Mouse (Mus musculus): ENCODE data around the gene Tek. TPM values are rescaled to one million over a fixed set of nuclear protein-coding genes. Genes with fewer than 3 reads are reported as not detected.
"Not testable (repeated sequence)": the region's sequence is repeated elsewhere in the genome, so short reads cannot be mapped to it uniquely, and the experiment has no call there.

The Tek gene
- total RNA-seq (2014; rRNA removed) (6.8 and 8.4 TPM in 2 replicates), polyA plus RNA-seq (2015; fragmentation: Nextera tagmentation; extraction: Ambion mirVana) (6.7 and 7.1 TPM in 2 replicates)

DNA sequence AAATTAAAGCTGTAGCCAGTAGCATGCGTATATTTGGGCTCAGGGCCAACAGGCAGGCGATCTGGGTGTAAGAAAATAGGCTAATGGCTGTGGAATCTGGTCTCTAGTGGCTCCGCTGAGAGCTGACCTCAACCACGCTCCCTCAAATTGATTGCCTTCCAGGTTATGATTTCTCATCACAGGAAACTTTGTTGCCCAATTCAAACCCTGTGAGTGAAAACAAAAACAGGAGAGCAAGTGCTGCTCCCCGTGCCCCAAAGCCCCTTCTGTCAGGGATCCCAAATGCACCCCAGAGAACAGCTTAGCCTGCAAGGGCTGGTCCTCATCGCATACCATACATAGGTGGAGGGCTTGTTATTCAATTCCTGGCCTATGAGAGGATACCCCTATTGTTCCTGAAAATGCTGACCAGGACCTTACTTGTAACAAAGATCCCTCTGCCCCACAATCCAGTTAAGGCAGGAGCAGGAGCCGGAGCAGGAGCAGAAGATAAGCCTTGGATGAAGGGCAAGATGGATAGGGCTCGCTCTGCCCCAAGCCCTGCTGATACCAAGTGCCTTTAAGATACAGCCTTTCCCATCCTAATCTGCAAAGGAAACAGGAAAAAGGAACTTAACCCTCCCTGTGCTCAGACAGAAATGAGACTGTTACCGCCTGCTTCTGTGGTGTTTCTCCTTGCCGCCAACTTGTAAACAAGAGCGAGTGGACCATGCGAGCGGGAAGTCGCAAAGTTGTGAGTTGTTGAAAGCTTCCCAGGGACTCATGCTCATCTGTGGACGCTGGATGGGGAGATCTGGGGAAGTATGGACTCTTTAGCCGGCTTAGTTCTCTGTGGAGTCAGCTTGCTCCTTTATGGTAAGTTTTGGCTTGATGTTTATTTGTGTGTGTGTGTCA lies at the start of gene Tek:
Tek (plus strand) TSS at position 452 of the 894 bp plus-strand sequence.
- no peaks in the 10 kb centered on the region for H3K9me3 ChIP-seq (ENCODE audit: low read length)
- no peaks in the 10 kb centered on the region for H3K36me3 ChIP-seq (ENCODE audit: insufficient read depth, low read length)
- no peak within 1 kb of the TSS for H3K27ac ChIP-seq
- H3K27me3 ChIP-seq (ENCODE audit: insufficient read depth, low read length) = no peaks in the 10 kb centered on the region
- H3K4me1 ChIP-seq (ENCODE audit: insufficient read depth, low read length) = no peaks in the 10 kb centered on the region
- H3K4me2 ChIP-seq (ENCODE audit: low read depth, low read length) = no peak within 1 kb of the TSS
- WGBS = 62% methylated on average over 16 of the region's 16 CpGs
- TF ChIP-seq CTCF (IDR thresholded peaks at IDR 0.05; ENCODE audit: low read depth) = no peak
- ATAC-seq = no peak
- no peak within 1 kb of the TSS for H3K9ac ChIP-seq (replicated peaks; ENCODE audit: low read length)
- peak within 1 kb of the TSS; percentile 10; the same call in 1 of the 2 replicates for H3K4me3 ChIP-seq (ENCODE audit: low read length)
- no peak for DNase-seq (ENCODE audit: low spot score)

DNA sequence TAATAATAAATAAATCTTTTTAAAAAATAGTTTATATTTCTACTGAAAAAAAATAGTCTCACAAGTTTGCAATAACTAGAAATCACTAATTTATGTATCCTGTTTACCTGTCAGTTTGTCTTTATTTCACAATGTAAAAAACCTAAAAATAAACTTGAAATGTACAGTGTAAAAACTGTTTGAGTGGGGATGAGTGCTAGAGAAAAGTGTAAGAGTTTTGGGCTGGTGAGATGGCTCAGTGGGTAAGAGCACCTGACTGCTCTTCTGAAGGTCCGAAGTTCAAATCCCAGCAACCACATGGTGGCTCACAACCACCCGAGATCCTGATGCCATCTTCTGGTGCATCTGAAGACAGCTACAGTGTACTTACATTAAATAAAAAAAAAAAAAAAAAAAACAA lies 49.3 kb upstream of the Tek start:
- H3K4me3 ChIP-seq (ENCODE audit: low read length); H3K4me1 ChIP-seq (ENCODE audit: insufficient read depth, low read length); DNase-seq (ENCODE audit: low spot score); H3K27ac ChIP-seq; H3K36me3 ChIP-seq (ENCODE audit: insufficient read depth, low read length); H3K9me3 ChIP-seq (ENCODE audit: low read length); H3K27me3 ChIP-seq (ENCODE audit: insufficient read depth, low read length); ATAC-seq; H3K4me2 ChIP-seq (ENCODE audit: low read depth, low read length); H3K9ac ChIP-seq (replicated peaks; ENCODE audit: low read length): not testable (repeated sequence)
- 92% methylated on average over 2 of the region's 2 CpGs for WGBS

GRCm38 (mm10) chr4:94691078-94691477 lies 48.0 kb upstream of the Tek start:
- Histone ChIP-seq H3K36me3 (ENCODE audit: insufficient read depth, low read length) (peaks cover 5% of the 10 kb centered on the region; the same call in 1 of the 2 replicates), H3K4me3 (ENCODE audit: low read length) (no peak overlapping the region), H3K4me2 (ENCODE audit: low read depth, low read length) (no peak overlapping the region), H3K9ac (replicated peaks; ENCODE audit: low read length) (no peak overlapping the region), H3K9me3 (ENCODE audit: low read length) (no peaks in the 10 kb centered on the region), H3K4me1 (ENCODE audit: insufficient read depth, low read length) (no peaks in the 10 kb centered on the region), H3K27ac (no peak overlapping the region), H3K27me3 (ENCODE audit: insufficient read depth, low read length) (no peaks in the 10 kb centered on the region)
- no peak for ATAC-seq
- no peak for TF ChIP-seq CTCF (IDR thresholded peaks at IDR 0.05; ENCODE audit: low read depth)
- 82% methylated on average over 4 of the region's 4 CpGs for WGBS
- no peak for DNase-seq (ENCODE audit: low spot score)

DNA sequence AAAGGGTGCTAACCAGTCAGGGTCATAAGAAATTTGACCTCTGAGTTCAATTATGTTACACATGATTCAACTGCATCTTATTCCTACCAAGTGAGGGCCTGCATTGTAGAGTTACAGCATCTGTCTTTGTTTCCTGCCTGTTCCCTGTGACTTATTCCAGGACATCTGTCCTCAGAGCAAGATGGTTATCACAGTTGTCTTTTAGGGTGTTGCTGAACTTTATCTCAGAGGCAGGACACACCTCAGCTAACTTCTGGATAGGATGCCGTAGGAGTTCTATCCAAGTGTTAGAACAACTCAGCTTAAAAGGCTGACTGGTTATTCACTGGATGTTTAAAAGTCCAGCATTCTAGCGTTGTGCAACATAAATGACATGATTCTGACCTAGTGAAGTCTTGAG lies 46.9 kb upstream of the Tek start:
- H3K36me3 ChIP-seq (ENCODE audit: insufficient read depth, low read length) = peaks cover 5% of the 10 kb centered on the region; the same call in 1 of the 2 replicates
- no peak overlapping the region for H3K27ac ChIP-seq
- no peak overlapping the region for H3K9ac ChIP-seq (replicated peaks; ENCODE audit: low read length)
- DNase-seq (ENCODE audit: low spot score) = no peak
- no peaks in the 10 kb centered on the region for H3K9me3 ChIP-seq (ENCODE audit: low read length)
- no peak for TF ChIP-seq CTCF (IDR thresholded peaks at IDR 0.05; ENCODE audit: low read depth)
- H3K4me2 ChIP-seq (ENCODE audit: low read depth, low read length) = no peak overlapping the region
- H3K4me1 ChIP-seq (ENCODE audit: insufficient read depth, low read length) = no peaks in the 10 kb centered on the region
- 94% methylated on average over 2 of the region's 2 CpGs for WGBS
- H3K4me3 ChIP-seq (ENCODE audit: low read length) = no peak overlapping the region
- no peak for ATAC-seq
- H3K27me3 ChIP-seq (ENCODE audit: insufficient read depth, low read length) = no peaks in the 10 kb centered on the region

DNA sequence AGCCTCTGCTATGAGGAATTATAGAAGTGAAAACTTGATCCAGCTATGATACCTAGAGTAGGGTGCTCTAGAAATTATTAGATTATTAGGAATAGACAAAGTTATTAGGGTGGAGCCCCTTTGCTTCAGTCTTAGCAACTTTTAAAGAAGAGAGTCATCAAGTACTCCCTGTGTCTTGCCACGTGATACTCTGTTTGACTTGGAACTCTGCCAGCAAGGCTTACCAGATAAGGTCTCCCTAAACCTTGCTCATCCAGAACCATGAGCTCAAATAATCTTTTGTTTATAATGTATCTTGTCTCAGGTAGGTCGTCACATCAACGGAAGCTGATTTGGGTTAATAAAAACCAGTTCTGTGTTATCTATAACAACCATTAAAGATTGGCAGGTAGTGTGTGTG lies 42.7 kb upstream of the Tek start:
- 83% methylated on average over 3 of the region's 3 CpGs for WGBS
- Histone ChIP-seq H3K4me2 (ENCODE audit: low read depth, low read length) (no peak overlapping the region), H3K4me1 (ENCODE audit: insufficient read depth, low read length) (no peaks in the 10 kb centered on the region), H3K4me3 (ENCODE audit: low read length) (no peak overlapping the region), H3K9ac (replicated peaks; ENCODE audit: low read length) (no peak overlapping the region), H3K9me3 (ENCODE audit: low read length) (no peaks in the 10 kb centered on the region), H3K27me3 (ENCODE audit: insufficient read depth, low read length) (no peaks in the 10 kb centered on the region), H3K27ac (no peak overlapping the region), H3K36me3 (ENCODE audit: insufficient read depth, low read length) (no peaks in the 10 kb centered on the region)
- no peak for TF ChIP-seq CTCF (IDR thresholded peaks at IDR 0.05; ENCODE audit: low read depth)
- ATAC-seq (no peak), DNase-seq (ENCODE audit: low spot score) (no peak)

DNA sequence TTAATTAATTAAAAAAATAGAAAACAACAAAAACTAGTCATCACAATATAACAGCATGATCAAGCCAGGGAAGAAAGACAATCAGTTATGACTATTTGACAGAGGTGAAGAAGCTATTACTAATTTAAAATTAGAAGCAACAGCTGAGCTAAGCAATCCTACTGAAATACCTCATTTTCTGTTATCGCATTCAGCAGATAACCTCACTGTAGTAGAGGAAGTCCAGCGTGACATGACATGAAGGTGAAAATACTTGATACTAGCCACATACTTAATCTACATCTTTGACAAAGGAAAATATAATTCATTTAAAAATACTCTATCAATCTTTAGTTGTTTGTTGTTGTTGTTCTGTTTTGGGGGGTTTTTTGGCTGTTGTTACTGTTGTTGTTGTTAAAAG lies 28.1 kb upstream of the Tek start:
- no peaks in the 10 kb centered on the region for H3K9me3 ChIP-seq (ENCODE audit: low read length)
- no peaks in the 10 kb centered on the region for H3K36me3 ChIP-seq (ENCODE audit: insufficient read depth, low read length)
- WGBS = 95% methylated on average over 2 of the region's 2 CpGs
- TF ChIP-seq CTCF (IDR thresholded peaks at IDR 0.05; ENCODE audit: low read depth) = no peak
- DNase-seq (ENCODE audit: low spot score) (no peak), ATAC-seq (no peak)
- H3K9ac ChIP-seq (replicated peaks; ENCODE audit: low read length) = no peak overlapping the region
- no peak overlapping the region for H3K4me2 ChIP-seq (ENCODE audit: low read depth, low read length)
- no peak overlapping the region for H3K27ac ChIP-seq
- H3K27me3 ChIP-seq (ENCODE audit: insufficient read depth, low read length) = no peaks in the 10 kb centered on the region
- no peaks in the 10 kb centered on the region for H3K4me1 ChIP-seq (ENCODE audit: insufficient read depth, low read length)
- no peak overlapping the region for H3K4me3 ChIP-seq (ENCODE audit: low read length)

DNA sequence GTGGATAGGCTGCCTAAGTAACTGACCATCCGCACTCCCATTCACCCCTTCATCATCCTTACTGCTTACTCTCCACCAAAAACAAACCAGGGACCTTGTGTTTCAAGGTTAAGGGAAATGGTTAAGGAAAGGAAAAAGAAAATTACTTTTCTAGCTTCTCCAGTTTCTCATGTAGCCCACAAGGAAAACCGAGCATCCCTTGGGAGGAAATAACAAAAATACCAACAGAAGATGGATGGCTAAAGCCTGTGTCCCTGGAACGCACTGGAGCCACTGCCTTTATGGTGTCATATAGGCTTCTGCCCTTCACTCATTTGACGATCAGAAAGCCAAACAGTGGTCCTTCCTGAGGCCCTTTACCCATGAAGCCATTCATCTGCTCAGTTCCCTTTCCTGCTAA lies 27.7 kb upstream of the Tek start:
- DNase-seq (ENCODE audit: low spot score) = no peak
- Histone ChIP-seq H3K27me3 (ENCODE audit: insufficient read depth, low read length) (no peaks in the 10 kb centered on the region), H3K4me3 (ENCODE audit: low read length) (no peak overlapping the region), H3K9me3 (ENCODE audit: low read length) (no peaks in the 10 kb centered on the region), H3K4me2 (ENCODE audit: low read depth, low read length) (no peak overlapping the region), H3K4me1 (ENCODE audit: insufficient read depth, low read length) (no peaks in the 10 kb centered on the region), H3K27ac (no peak overlapping the region), H3K9ac (replicated peaks; ENCODE audit: low read length) (no peak overlapping the region), H3K36me3 (ENCODE audit: insufficient read depth, low read length) (no peaks in the 10 kb centered on the region)
- 83% methylated on average over 4 of the region's 4 CpGs for WGBS
- TF ChIP-seq CTCF (IDR thresholded peaks at IDR 0.05; ENCODE audit: low read depth) = no peak
- no peak for ATAC-seq
